Mouse (Mus musculus): ENCODE data around the gene Mmp11. TPM values are rescaled to one million over a fixed set of nuclear protein-coding genes. Genes with fewer than 3 reads are reported as not detected.

The Mmp11 gene
- total RNA-seq, 2 experiments from 2014 or later: 1.1 to 1.7 TPM

Other genes starting within 250 kb of the Mmp11 start
- gene Cabin1, start 172.2 kb downstream of the Mmp11 start, total RNA-seq (2021): 10 to 100 TPM; 69.4 to 69.7 TPM
- 10 to 100 TPM; 36.1 to 43.6 TPM for gene Ddt, start 163.1 kb downstream of the Mmp11 start, total RNA-seq (2021)
- gene Gm20441, start 155.5 kb downstream of the Mmp11 start, total RNA-seq (2021): not detected
- gene Gstt3, start 155.1 kb downstream of the Mmp11 start, total RNA-seq (2021): 1 to 10 TPM; 1.1 to 1.4 TPM
- gene Gstt1, start 137.9 kb downstream of the Mmp11 start, total RNA-seq (2021): 1 to 10 TPM; 6.2 to 7.0 TPM
- gene Gstt4, start 114.0 kb downstream of the Mmp11 start, total RNA-seq (2021): not detected
- 1 to 10 TPM; 4.0 to 5.5 TPM for gene Gstt2, start 99.1 kb downstream of the Mmp11 start, total RNA-seq (2021)
- gene Mif, start 76.3 kb downstream of the Mmp11 start, total RNA-seq (2021): 100 to 1,000 TPM; 522 to 530 TPM
- gene Derl3, start 43.1 kb downstream of the Mmp11 start, total RNA-seq (2021): 1 to 10 TPM; 2.8 to 3.4 TPM
- 10 to 100 TPM; 75.2 to 81.8 TPM for gene Smarcb1, start 14.9 kb downstream of the Mmp11 start, total RNA-seq (2021)
- gene Chchd10, start 3.4 kb downstream of the Mmp11 start, total RNA-seq (2021): 100 to 1,000 TPM; 372 to 390 TPM
- gene Gm867, start 4.2 kb upstream of the Mmp11 start, total RNA-seq (2021): not detected
- not detected for gene Vpreb3, start 6.6 kb upstream of the Mmp11 start, total RNA-seq (2021)
- not detected for gene Gm5134, start 18.0 kb upstream of the Mmp11 start, total RNA-seq (2021)
- 10 to 100 TPM; 13.3 to 16.9 TPM for gene Zfp280b, start 96.2 kb upstream of the Mmp11 start, total RNA-seq (2021)
- not detected for gene Slc5a4b, start 174.5 kb upstream of the Mmp11 start, total RNA-seq (2021)
- not detected for gene Slc5a4a, start 211.0 kb upstream of the Mmp11 start, total RNA-seq (2021)

All from left cerebral cortex, postnatal 25 days (tissue).